Mouse (Mus musculus) ES-Bruce4 (cell line): ENCODE data around the gene Glrx5.

Experiments
- CTCF ChIP-seq: IDR thresholded peaks from one replicate; pipeline ENCODE4 v1.8.1; 2011; ENCODE audit warnings: low read depth, low read length
- POLR2A ChIP-seq: IDR thresholded peaks from one replicate; pipeline ENCODE4 v1.8.1; 2011; ENCODE audit warnings: low read length; ENCODE audit not compliant: insufficient read depth

GRCm38 (mm10) chr12:105084171-105084570 lies 51.7 kb downstream of the Glrx5 start:
- TF ChIP-seq CTCF, result no peak
- TF ChIP-seq POLR2A, result no peak
